Mouse (Mus musculus): Measurements from ENCODE around the gene Rpp40.

Rpp40 gene

GRCm38 (mm10) chr13:35905879-35906481 lies at the start of gene Rpp40:
Rpp40 (minus strand) TSS chr13:35906359.
- peak; percentile 91 for DNase-seq (ENCODE audit: low read depth, low spot score)

GRCm38 (mm10) chr13:35949814-35950455 lies 43.8 kb upstream of the Rpp40 start:
- DNase-seq (ENCODE audit: low read depth, low spot score): peak; percentile 49

- peak; percentile 82 for DNase-seq (ENCODE audit: low read depth, low spot score)
Observed at GRCm38 (mm10) chr13:35947354-35948000, 41.3 kb upstream of the Rpp40 start.

- DNase-seq (ENCODE audit: low read depth, low spot score): no peak
Observed at GRCm38 (mm10) chr13:35946659-35947353, 40.6 kb upstream of the Rpp40 start.

- no peak for DNase-seq (ENCODE audit: low read depth, low spot score)
Observed at GRCm38 (mm10) chr13:35940934-35941333, 34.8 kb upstream of the Rpp40 start.

- DNase-seq (ENCODE audit: low read depth, low spot score): no peak
Observed at GRCm38 (mm10) chr13:35939871-35940665, 33.9 kb upstream of the Rpp40 start.

GRCm38 (mm10) chr13:35937991-35938390 lies 31.8 kb upstream of the Rpp40 start:
- DNase-seq (ENCODE audit: low read depth, low spot score): no peak

GRCm38 (mm10) chr13:35911476-35911875 lies 5.3 kb upstream of the Rpp40 start:
- no peak for DNase-seq (ENCODE audit: low read depth, low spot score)

- DNase-seq (ENCODE audit: low read depth, low spot score): no peak
Observed at GRCm38 (mm10) chr13:35905378-35905777, 781 bp downstream of the Rpp40 start.

- DNase-seq (ENCODE audit: low read depth, low spot score): no peak
Observed at GRCm38 (mm10) chr13:35892866-35893265, 13.3 kb downstream of the Rpp40 start.

GRCm38 (mm10) chr13:35886121-35886725 lies 19.9 kb downstream of the Rpp40 start:
- DNase-seq (ENCODE audit: low read depth, low spot score): peak; percentile 28

GRCm38 (mm10) chr13:35880555-35881046 lies 25.6 kb downstream of the Rpp40 start:
- no peak for DNase-seq (ENCODE audit: low read depth, low spot score)

- no peak for DNase-seq (ENCODE audit: low read depth, low spot score)
Observed at GRCm38 (mm10) chr13:35879519-35879918, 26.6 kb downstream of the Rpp40 start.

- no peak for DNase-seq (ENCODE audit: low read depth, low spot score)
Observed at GRCm38 (mm10) chr13:35879068-35879467, 27.1 kb downstream of the Rpp40 start.

- no peak for DNase-seq (ENCODE audit: low read depth, low spot score)
Observed at GRCm38 (mm10) chr13:35878282-35878681, 27.9 kb downstream of the Rpp40 start.

GRCm38 (mm10) chr13:35875396-35875795 lies 30.8 kb downstream of the Rpp40 start:
- DNase-seq (ENCODE audit: low read depth, low spot score): no peak

GRCm38 (mm10) chr13:35871107-35871506 lies 35.1 kb downstream of the Rpp40 start:
- DNase-seq (ENCODE audit: low read depth, low spot score): no peak

GRCm38 (mm10) chr13:35870659-35871058 lies 35.5 kb downstream of the Rpp40 start:
- no peak for DNase-seq (ENCODE audit: low read depth, low spot score)

- DNase-seq (ENCODE audit: low read depth, low spot score): no peak
Observed at GRCm38 (mm10) chr13:35860916-35861315, 45.2 kb downstream of the Rpp40 start.

- no peak for DNase-seq (ENCODE audit: low read depth, low spot score)
Observed at GRCm38 (mm10) chr13:35857486-35857885, 48.7 kb downstream of the Rpp40 start.

Data from mesoderm, embryonic 11.5 days (tissue).